Mouse (Mus musculus) embryonic facial prominence, embryonic 10.5 days (tissue): ENCODE results near the gene P3h1. TPM values are rescaled to one million over a fixed set of nuclear protein-coding genes. Genes with fewer than 3 reads are reported as not detected.
A peak's percentile ranks its signal among the peaks of the same experiment; 100 is the strongest.

Experiments
- DNase-seq: peaks from one replicate; pipeline ENCODE4 v3.0.0-alpha.2; 2017; ENCODE audit warnings: low spot score
- H3K27ac ChIP-seq: fragments of 300-500 bp; sonication (generic); replicated peaks from 2 replicates; pipeline ENCODE4 v1.5.1; 2016; ENCODE audit warnings: mild to moderate bottlenecking
- H3K27me3 ChIP-seq: fragments of 300-500 bp; sonication (generic); replicated peaks from 2 replicates; pipeline ENCODE4 v1.6.1; 2016; ENCODE audit warnings: low read depth, mild to moderate bottlenecking; ENCODE audit not compliant: poor library complexity, severe bottlenecking
- H3K36me3 ChIP-seq: fragments of 300-500 bp; sonication (generic); replicated peaks from 2 replicates; pipeline ENCODE4 v1.6.1; 2016; ENCODE audit warnings: mild to moderate bottlenecking, moderate library complexity
- H3K4me1 ChIP-seq: fragments of 300-500 bp; sonication (generic); 2 replicates; pipeline ENCODE4 v1.6.1; 2016
- H3K4me3 ChIP-seq: fragments of 300-500 bp; sonication (generic); 2 replicates; pipeline ENCODE4 v1.5.1; 2016; ENCODE audit warnings: mild to moderate bottlenecking, moderate library complexity
- H3K9me3 ChIP-seq: fragments of 300-500 bp; sonication (generic); 2 replicates; pipeline ENCODE4 v1.6.1; 2016; ENCODE audit warnings: mild to moderate bottlenecking
- WGBS: fragments of 180-500 bp; shearing (Covaris S2); methylation state at CpG from one replicate; pipeline ENCODE4 v1.1.7; 2016; 5-methylcytosine and 5-hydroxymethylcytosine counted together
- polyA plus RNA-seq: library from polyadenylated mRNA; unstranded; fragments of >200 nt; fragmentation: Nextera tagmentation; extraction: Ambion mirVana; gene quantifications from 2 replicates; pipeline ENCODE4 v1.2.1, GENCODE M21; 2016

The P3h1 gene
- polyA plus RNA-seq, 1 experiment from 2014 or later, result 19.6 TPM

DNA sequence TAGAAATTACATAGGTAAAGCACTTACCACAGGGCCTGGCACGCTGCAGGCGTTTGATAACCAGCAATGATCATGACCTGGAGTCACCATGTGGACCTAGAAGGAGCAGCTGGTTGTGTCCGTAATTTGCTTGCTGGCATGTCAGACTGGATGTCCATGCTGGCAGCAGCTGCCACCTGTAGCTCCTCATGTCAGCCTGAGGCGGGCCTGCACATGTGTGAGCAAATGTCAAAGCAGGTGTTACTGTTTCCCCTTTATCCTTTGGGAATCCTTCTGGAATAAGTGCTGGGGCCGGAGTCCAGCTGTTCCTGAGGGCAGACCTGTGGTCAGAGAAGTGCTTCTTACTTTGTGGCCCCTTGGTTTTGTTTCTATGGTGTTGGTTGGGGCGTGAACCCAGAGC lies 34.6 kb upstream of the P3h1 start:
- WGBS, result 86% methylated on average over 6 of the region's 6 CpGs
- H3K4me3 ChIP-seq, result no peak overlapping the region
- H3K9me3 ChIP-seq, result no peaks in the 10 kb centered on the region
- no peak overlapping the region for H3K27ac ChIP-seq
- no peak for DNase-seq
- H3K27me3 ChIP-seq, result no peaks in the 10 kb centered on the region
- H3K4me1 ChIP-seq, result peaks cover 31% of the 10 kb centered on the region
- peaks cover 38% of the 10 kb centered on the region for H3K36me3 ChIP-seq

GRCm38 (mm10) chr4:119204672-119205071 lies 28.0 kb upstream of the P3h1 start:
- H3K4me1 ChIP-seq, result peaks cover 5% of the 10 kb centered on the region; the same call in 1 of the 2 replicates
- no peaks in the 10 kb centered on the region for H3K27me3 ChIP-seq
- H3K4me3 ChIP-seq, result no peak overlapping the region
- 19% methylated on average over 8 of the region's 8 CpGs for WGBS
- H3K9me3 ChIP-seq, result no peaks in the 10 kb centered on the region
- H3K36me3 ChIP-seq, result peaks cover 21% of the 10 kb centered on the region
- DNase-seq, result peak; percentile 67
- H3K27ac ChIP-seq, result no peak overlapping the region

- no peak overlapping the region for H3K27ac ChIP-seq
- H3K27me3 ChIP-seq, result no peaks in the 10 kb centered on the region
- 86% methylated on average over 8 of the region's 8 CpGs for WGBS
- no peak overlapping the region for H3K4me3 ChIP-seq
- H3K9me3 ChIP-seq, result no peaks in the 10 kb centered on the region
- no peaks in the 10 kb centered on the region for H3K36me3 ChIP-seq
- H3K4me1 ChIP-seq, result peaks cover 9% of the 10 kb centered on the region
- no peak for DNase-seq
These were observed 16.0 kb upstream of the P3h1 start for GRCm38 (mm10) chr4:119216667-119217066.

DNA sequence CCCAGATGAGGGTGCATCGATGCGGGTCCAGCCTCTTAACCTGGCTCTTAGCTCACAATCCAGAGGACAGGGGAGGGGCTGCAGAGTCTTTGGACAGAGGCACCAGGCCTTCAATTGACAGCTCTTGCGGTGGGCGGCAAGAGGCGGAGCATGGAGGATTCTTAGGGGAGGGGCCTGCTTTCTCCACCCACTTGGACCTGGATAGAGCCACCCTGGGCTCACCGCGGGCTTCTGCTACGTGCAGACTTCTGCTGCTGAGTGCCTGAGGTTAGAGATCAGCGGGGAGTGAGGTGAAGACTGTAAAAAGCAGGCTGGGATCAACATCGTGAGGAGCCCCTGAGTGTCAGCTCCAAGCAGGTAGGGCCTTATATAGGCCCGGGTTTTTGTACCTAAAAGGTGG lies 14.5 kb upstream of the P3h1 start, which contains the start of gene Tmem269:
Gene Tmem269 (minus strand): TSS at position 49 of the 400 bp plus-strand sequence.
- Histone ChIP-seq H3K27ac (no peak within 1 kb of the TSS), H3K9me3 (no peaks in the 10 kb centered on the region), H3K4me1 (peaks cover 9% of the 10 kb centered on the region), H3K36me3 (peaks cover 11% of the 10 kb centered on the region), H3K27me3 (no peaks in the 10 kb centered on the region), H3K4me3 (peak within 1 kb of the TSS; percentile 11; the same call in 1 of the 2 replicates)
- peak; percentile 36 for DNase-seq
- WGBS, result 12% methylated on average over 11 of the region's 11 CpGs

DNA sequence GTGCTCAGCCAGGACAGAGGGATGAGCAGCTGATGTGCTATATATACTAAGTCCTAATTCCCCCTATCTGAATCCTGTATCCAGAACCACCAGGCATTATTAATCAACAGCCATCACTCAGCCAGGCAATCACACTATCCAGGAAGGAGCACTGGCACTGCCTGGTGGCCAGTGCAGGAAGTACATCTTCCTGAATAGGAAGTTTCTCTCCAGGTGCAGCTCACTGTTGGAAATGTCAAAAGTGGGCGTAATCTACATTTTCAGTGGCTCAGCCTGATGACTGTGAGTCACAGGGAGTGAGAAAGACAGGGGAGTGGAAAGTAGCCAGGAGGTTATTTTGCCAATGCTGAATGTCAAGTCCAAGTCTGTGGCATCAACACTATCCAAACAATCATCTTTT lies 9.0 kb upstream of the P3h1 start:
- no peak overlapping the region for H3K27ac ChIP-seq
- H3K9me3 ChIP-seq, result no peaks in the 10 kb centered on the region
- H3K4me3 ChIP-seq, result no peak overlapping the region
- H3K4me1 ChIP-seq, result no peaks in the 10 kb centered on the region; the same call in 1 of the 2 replicates
- 90% methylated on average over 1 of the region's 1 CpGs for WGBS
- DNase-seq, result peak; percentile 23
- H3K36me3 ChIP-seq, result peaks cover 66% of the 10 kb centered on the region
- H3K27me3 ChIP-seq, result no peaks in the 10 kb centered on the region

DNA sequence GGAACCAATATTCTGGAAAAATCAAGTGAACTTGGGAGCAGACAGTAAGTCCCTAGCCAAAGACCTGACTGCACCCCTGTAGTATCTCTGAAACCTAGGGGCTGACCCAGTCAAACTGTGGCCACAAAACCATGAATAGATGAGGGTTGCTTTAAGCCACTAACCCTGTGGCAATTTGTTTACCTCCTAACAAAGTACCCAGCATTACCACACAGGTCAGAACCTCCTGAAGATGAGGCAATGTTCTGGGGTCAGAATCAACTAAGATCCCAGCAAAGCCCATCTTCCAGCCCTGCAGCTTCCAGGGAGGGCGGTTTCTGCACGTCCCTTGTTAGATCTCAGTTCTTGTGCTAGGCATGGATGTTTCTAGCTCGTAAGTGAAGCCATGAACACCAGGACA lies 8.2 kb upstream of the P3h1 start:
- DNase-seq, result no peak
- Histone ChIP-seq H3K27ac (no peak overlapping the region), H3K4me1 (no peaks in the 10 kb centered on the region), H3K4me3 (no peak overlapping the region), H3K36me3 (peaks cover 70% of the 10 kb centered on the region), H3K9me3 (no peaks in the 10 kb centered on the region), H3K27me3 (no peaks in the 10 kb centered on the region)
- WGBS, result 92% methylated on average over 3 of the region's 3 CpGs

- Histone ChIP-seq H3K27me3 (no peaks in the 10 kb centered on the region), H3K9me3 (no peaks in the 10 kb centered on the region), H3K27ac (no peak overlapping the region), H3K4me1 (no peaks in the 10 kb centered on the region), H3K36me3 (peaks cover 70% of the 10 kb centered on the region), H3K4me3 (no peak overlapping the region)
- no peak for DNase-seq
- WGBS, result 90% methylated on average over 9 of the region's 9 CpGs
These were observed 7.0 kb upstream of the P3h1 start for GRCm38 (mm10) chr4:119225719-119226118.

GRCm38 (mm10) chr4:119226751-119227150 lies 6.0 kb upstream of the P3h1 start:
- 93% methylated on average over 11 of the region's 11 CpGs for WGBS
- H3K9me3 ChIP-seq, result no peaks in the 10 kb centered on the region
- no peak overlapping the region for H3K4me3 ChIP-seq
- no peak for DNase-seq
- no peak overlapping the region for H3K27ac ChIP-seq
- H3K4me1 ChIP-seq, result peaks cover 6% of the 10 kb centered on the region
- H3K27me3 ChIP-seq, result no peaks in the 10 kb centered on the region
- H3K36me3 ChIP-seq, result peaks cover 70% of the 10 kb centered on the region

DNA sequence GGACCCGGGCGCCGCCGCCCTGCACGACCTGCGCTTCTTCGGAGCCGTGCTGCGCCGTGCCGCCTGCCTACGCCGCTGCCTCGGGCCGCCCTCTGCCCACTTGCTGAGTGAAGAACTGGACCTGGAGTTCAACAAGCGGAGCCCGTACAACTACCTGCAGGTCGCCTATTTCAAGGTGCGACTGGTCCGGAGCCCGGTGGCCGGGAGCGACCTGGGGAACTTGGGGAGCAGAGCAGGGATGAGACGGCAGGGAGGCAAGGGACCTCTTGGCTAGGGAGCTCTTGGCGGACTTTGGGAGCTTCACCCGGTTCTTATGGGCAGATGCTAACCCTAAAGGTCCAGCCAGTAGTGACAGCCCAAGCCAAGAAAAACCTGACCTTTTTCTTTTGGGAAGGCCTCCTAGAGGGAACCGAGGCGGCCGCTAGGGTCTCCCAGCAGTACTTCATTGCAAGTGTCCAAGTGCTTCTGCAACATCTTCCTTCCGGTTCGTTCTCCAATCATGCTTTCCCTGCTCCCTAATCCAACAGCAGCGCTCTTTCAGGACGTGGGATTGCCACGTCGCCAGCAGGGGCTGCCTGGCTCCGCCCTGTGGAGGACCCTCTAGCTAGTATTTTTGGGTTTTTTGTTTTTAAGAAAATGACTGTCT lies 664 bp downstream of the P3h1 start:
- Histone ChIP-seq H3K4me3 (peak overlapping the region; percentile 92), H3K9me3 (no peaks in the 10 kb centered on the region), H3K36me3 (peaks cover 30% of the 10 kb centered on the region), H3K27ac (peak overlapping the region; percentile 88), H3K4me1 (peaks cover 20% of the 10 kb centered on the region), H3K27me3 (no peaks in the 10 kb centered on the region)
- DNase-seq, result peak; percentile 76
- under 1% methylated on average over 36 of the region's 36 CpGs for WGBS

- peaks cover 22% of the 10 kb centered on the region for H3K4me1 ChIP-seq
- no peak overlapping the region for H3K27ac ChIP-seq
- H3K4me3 ChIP-seq, result peak overlapping the region; percentile 92
- 70% methylated on average over 3 of the region's 3 CpGs for WGBS
- no peaks in the 10 kb centered on the region for H3K9me3 ChIP-seq
- H3K36me3 ChIP-seq, result peaks cover 25% of the 10 kb centered on the region
- no peaks in the 10 kb centered on the region for H3K27me3 ChIP-seq
- DNase-seq, result no peak
These were observed 1.6 kb downstream of the P3h1 start for GRCm38 (mm10) chr4:119234348-119234747.

- WGBS, result 69% methylated on average over 3 of the region's 3 CpGs
- peaks cover 61% of the 10 kb centered on the region for H3K36me3 ChIP-seq
- no peaks in the 10 kb centered on the region for H3K9me3 ChIP-seq
- H3K27ac ChIP-seq, result no peak overlapping the region
- no peak for DNase-seq
- H3K27me3 ChIP-seq, result no peaks in the 10 kb centered on the region
- H3K4me3 ChIP-seq, result no peak overlapping the region
- peaks cover 16% of the 10 kb centered on the region for H3K4me1 ChIP-seq
These were observed 5.9 kb downstream of the P3h1 start for GRCm38 (mm10) chr4:119238661-119239060.

DNA sequence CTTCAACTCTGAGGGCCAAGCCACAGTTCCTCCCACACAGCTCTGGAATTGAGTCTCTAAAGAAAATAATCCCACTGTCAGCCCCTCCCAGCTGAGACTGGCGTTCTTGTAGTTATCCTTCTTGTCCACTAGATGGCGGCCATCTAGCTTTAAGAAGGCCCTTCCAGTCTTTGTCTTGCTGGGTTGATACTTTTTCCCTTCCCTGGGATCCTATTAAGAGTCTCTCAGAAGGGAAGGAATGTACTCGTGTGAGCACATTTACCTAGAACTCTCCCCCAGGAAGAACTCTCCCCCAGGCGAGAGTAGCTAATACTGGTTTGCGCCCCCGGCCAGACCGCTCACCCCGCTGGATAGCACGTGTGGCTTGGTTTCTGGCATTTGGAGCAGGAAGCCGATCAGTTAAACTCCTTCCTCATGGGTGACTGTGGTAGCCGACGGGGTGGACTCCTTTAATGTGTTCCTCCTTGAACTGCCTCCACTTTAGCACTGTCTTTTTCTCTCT lies 6.5 kb downstream of the P3h1 start:
- H3K4me3 ChIP-seq, result no peak overlapping the region
- no peaks in the 10 kb centered on the region for H3K27me3 ChIP-seq
- peak overlapping the region; percentile 86 for H3K27ac ChIP-seq
- DNase-seq, result peak; percentile 52
- no peaks in the 10 kb centered on the region for H3K9me3 ChIP-seq
- H3K36me3 ChIP-seq, result peaks cover 66% of the 10 kb centered on the region
- peaks cover 10% of the 10 kb centered on the region for H3K4me1 ChIP-seq
- WGBS, result 39% methylated on average over 12 of the region's 12 CpGs

GRCm38 (mm10) chr4:119241664-119242063 lies 8.9 kb downstream of the P3h1 start:
- Histone ChIP-seq H3K4me3 (no peak overlapping the region), H3K4me1 (peaks cover 5% of the 10 kb centered on the region; the same call in 1 of the 2 replicates), H3K27me3 (no peaks in the 10 kb centered on the region), H3K9me3 (no peaks in the 10 kb centered on the region), H3K27ac (no peak overlapping the region), H3K36me3 (peaks cover 82% of the 10 kb centered on the region)
- DNase-seq, result no peak
- WGBS, result 90% methylated on average over 14 of the region's 14 CpGs
